Comparison of ENCODE assay signal across 8 mouse cellular contexts in the genomic region with DNA sequence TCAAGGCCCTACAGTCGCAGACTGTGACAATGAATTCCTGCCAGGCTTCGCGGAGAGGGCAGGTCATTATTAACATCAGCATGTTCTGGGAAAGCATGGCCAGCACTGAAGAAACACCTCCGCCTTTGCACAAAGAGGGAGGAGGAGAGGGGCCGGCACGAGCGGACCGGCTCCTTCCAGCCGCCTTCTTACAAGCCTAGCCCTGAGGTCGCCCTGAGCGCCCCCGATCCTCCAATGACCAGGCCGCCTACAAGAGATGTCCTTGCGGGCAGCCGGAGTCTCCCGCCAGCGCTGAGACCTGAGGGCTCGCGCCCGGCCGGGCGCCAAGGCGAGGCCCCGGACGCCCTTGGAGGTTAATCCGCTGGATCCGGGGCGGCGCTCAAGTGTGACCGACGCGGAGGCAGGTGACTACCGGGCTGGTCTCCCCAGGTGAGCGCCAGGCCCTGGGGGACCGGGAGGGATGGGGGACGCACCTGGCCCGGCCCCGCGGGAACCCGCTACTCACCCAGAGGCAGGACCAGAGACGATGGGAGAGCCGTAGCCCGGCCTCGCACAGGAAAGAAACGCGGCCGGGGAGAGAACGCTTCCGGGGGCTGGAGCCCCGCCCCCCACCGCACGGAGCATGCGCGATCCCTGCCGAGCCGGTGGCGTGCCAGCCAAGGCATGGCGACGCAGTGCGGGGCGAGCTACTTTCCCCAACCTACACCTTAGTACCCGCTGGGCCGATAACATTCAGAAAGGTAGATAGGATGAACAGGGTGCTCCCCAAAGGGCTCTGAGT. TPM values are rescaled to one million over a fixed set of nuclear protein-coding genes. Genes with fewer than 3 reads are reported as not detected.
DNase-seq lines count a peak whose midpoint lies in the region; ATAC-seq and TF ChIP-seq lines count a peak whose summit lies in the region.

No protein-coding gene starts in this region.

- intact Hi-C loops in heart, postnatal 14 days (cut with DNase I), result loop anchor here (2.0 kb wide), 1 partner anchor 43 kb away; no protein-coding TSS in a partner anchor

- WGBS in forebrain, embryonic 14.5 days, result under 1% methylated on average over 62 of the region's 63 CpGs
- WGBS in lung, adult 2 months, result under 1% methylated on average over 63 of the region's 63 CpGs

- H3K9ac ChIP-seq in ES-Bruce4 (ENCODE audit: low read depth, poor library complexity, severe bottlenecking), result peak overlapping the region; percentile 94
- H3K9ac ChIP-seq in forebrain, embryonic 14.5 days (ENCODE audit: low read length), result peak overlapping the region; percentile 92

- peaks cover 3% of the 10 kb centered on the region; the same call in 1 of the 2 replicates for H3K36me3 ChIP-seq in ES-Bruce4 (ENCODE audit: control insufficient read depth, insufficient read depth, low read length, poor library complexity, severe bottlenecking)
- no peaks in the 10 kb centered on the region for H3K36me3 ChIP-seq in forebrain, embryonic 14.5 days (ENCODE audit: control insufficient read depth, insufficient read depth, low read length)

- peak overlapping the region; percentile 47 for H3K27ac ChIP-seq in ES-Bruce4 (ENCODE audit: insufficient read depth, low read length)
- peak overlapping the region; percentile 90 for H3K27ac ChIP-seq in forebrain, embryonic 14.5 days (ENCODE audit: low read depth, low read length)

- peak overlapping the region; percentile 100 for H3K4me3 ChIP-seq in ES-Bruce4 (ENCODE audit: low read depth, low read length)
- H3K4me3 ChIP-seq in forebrain, embryonic 14.5 days (ENCODE audit: low read depth, low read length), result peak overlapping the region; percentile 78
- peak overlapping the region; percentile 92 for H3K4me3 ChIP-seq in lung, adult 2 months (replicated peaks; ENCODE audit: extremely low read depth, low read depth, low read length)

- peak; percentile 93 for DNase-seq in forebrain, embryonic 14.5 days (ENCODE audit: low spot score)
- peak; percentile 94 to 95 for DNase-seq in heart, postnatal 14 days
- DNase-seq in layer of hippocampus, adult 18-20 months (ENCODE audit: low spot score in 2 of 2), result peak; percentile 89 to 93
- peak; percentile 92 for DNase-seq in lung, adult 2 months
- DNase-seq in thymus, adult 18-20 months, result peak; percentile 82 to 84

- no peaks in the 10 kb centered on the region for H3K4me1 ChIP-seq in ES-Bruce4 (ENCODE audit: control insufficient read depth, insufficient read depth, low read length)
- H3K4me1 ChIP-seq in forebrain, embryonic 14.5 days (ENCODE audit: control insufficient read depth, insufficient read depth, low read length), result peaks cover 12% of the 10 kb centered on the region; the same call in 1 of the 2 replicates
- H3K4me1 ChIP-seq in lung, adult 2 months (ENCODE audit: control insufficient read depth, insufficient read depth, low read length), result peaks cover 2% of the 10 kb centered on the region

- peak overlapping the region; percentile 74 for H3K4me2 ChIP-seq in forebrain, embryonic 14.5 days (ENCODE audit: low read length)

- TF ChIP-seq CTCF in ES-Bruce4 (IDR thresholded peaks at IDR 0.05; ENCODE audit: low read depth, low read length), result no peak
- TF ChIP-seq CTCF in lung, adult 2 months (IDR thresholded peaks at IDR 0.05; ENCODE audit: insufficient read depth, low read length), result no peak

- no peaks in the 10 kb centered on the region for H3K27me3 ChIP-seq in ES-Bruce4 (ENCODE audit: control insufficient read depth, insufficient read depth, low read length, poor library complexity, severe bottlenecking)
- H3K27me3 ChIP-seq in forebrain, embryonic 14.5 days (replicated peaks; ENCODE audit: control insufficient read depth, insufficient read depth, low read length), result no peaks in the 10 kb centered on the region

- no peaks in the 10 kb centered on the region for H3K9me3 ChIP-seq in ES-Bruce4 (replicated peaks; ENCODE audit: control insufficient read depth, insufficient read depth, low read length, poor library complexity, severe bottlenecking)
- H3K9me3 ChIP-seq in forebrain, embryonic 14.5 days (replicated peaks; ENCODE audit: control insufficient read depth, low read length), result no peaks in the 10 kb centered on the region

- ATAC-seq in cerebellum, adult (ENCODE audit: insufficient number of reproducible peaks, low FRiP score, low TSS enrichment), result peak; percentile 84
- peak; percentile 98 for ATAC-seq in forebrain, embryonic 14.5 days
- ATAC-seq in neutrophil, adult 5-6 weeks (ENCODE audit: extremely low read depth, insufficient number of reproducible peaks, low FRiP score, poor library complexity, severe bottlenecking), result peak; percentile 49

- TF ChIP-seq EP300 in ES-Bruce4 (IDR thresholded peaks at IDR 0.05; ENCODE audit: insufficient read depth, low read depth, low read length), result no peak

- peak; percentile 95 for TF ChIP-seq POLR2A in ES-Bruce4 (IDR thresholded peaks at IDR 0.05; ENCODE audit: insufficient read depth, low read length)
- peak; percentile 95 for TF ChIP-seq POLR2A in lung, adult 2 months (IDR thresholded peaks at IDR 0.05; ENCODE audit: borderline replicate concordance, extremely low read depth, low read depth, low read length)

RNA-seq across cellular contexts. Expression of a gene that starts 27.6 kb away (rescaled TPM):
- polyA plus RNA-seq in ES-Bruce4 (2011; ENCODE audit: insufficient read depth, insufficient read length, low read depth, missing spikeins), result 98.4 and 107 TPM in 2 replicates
- polyA plus RNA-seq in forebrain, embryonic 14.5 days (2014; fragmentation: Nextera tagmentation; extraction: Ambion mirVana), result 139 and 143 TPM in 2 replicates
- total RNA-seq in heart, postnatal 14 days (2021), result 10 to 100 TPM; 68.7 to 72.1 TPM
- 100 to 1,000 TPM in 1 of 2 experiments, 10 to 100 TPM in 1; 86.5 to 103 TPM for total RNA-seq in layer of hippocampus, adult 18-20 months (2021)
- polyA plus RNA-seq in lung, adult 2 months (2012; rRNA removed), result 8.9 and 14.0 TPM in 2 replicates
- 49.7 and 50.3 TPM in 2 replicates for total RNA-seq in neutrophil, adult 5-6 weeks (2017)

RNA-seq across cellular contexts. Expression of a gene that starts 45.3 kb away (rescaled TPM):
- 58.8 and 64.1 TPM in 2 replicates for polyA plus RNA-seq in ES-Bruce4 (2011; ENCODE audit: insufficient read depth, insufficient read length, low read depth, missing spikeins)
- 15.6 and 18.3 TPM in 2 replicates for polyA plus RNA-seq in forebrain, embryonic 14.5 days (2014; fragmentation: Nextera tagmentation; extraction: Ambion mirVana)
- total RNA-seq in heart, postnatal 14 days (2021), result 10 to 100 TPM; 65.4 to 66.3 TPM
- 100 to 1,000 TPM; 110 to 112 TPM for total RNA-seq in layer of hippocampus, adult 18-20 months (2021)
- 16.8 and 20.2 TPM in 2 replicates for polyA plus RNA-seq in lung, adult 2 months (2012; rRNA removed)
- 335 and 338 TPM in 2 replicates for total RNA-seq in neutrophil, adult 5-6 weeks (2017)

Comparison
In these comparisons a context has a peak if more than half of its experiments do, and no peak if none do; other contexts are left out.
1. Peak in every context shown above with its lines: DNase-seq, ATAC-seq, H3K4me3 ChIP-seq and H3K27ac ChIP-seq.